Mouse (Mus musculus) cerebellum, adult 2 months (tissue): ENCODE results near the gene Cmtm2b.

Source experiments
- CTCF ChIP-seq: fragments of 200-500 bp; IDR thresholded peaks from 2 replicates; pipeline ENCODE4 v1.5.1; 2011; ENCODE audit warnings: low read depth, mild to moderate bottlenecking, control low read depth, low read length, moderate library complexity, borderline replicate concordance; ENCODE audit not compliant: insufficient read depth
- POLR2A ChIP-seq: fragments of 200-500 bp; IDR thresholded peaks from 2 replicates; pipeline ENCODE4 v1.6.1; 2011; ENCODE audit warnings: low read length, control low read depth, borderline replicate concordance; ENCODE audit not compliant: insufficient read depth

DNA sequence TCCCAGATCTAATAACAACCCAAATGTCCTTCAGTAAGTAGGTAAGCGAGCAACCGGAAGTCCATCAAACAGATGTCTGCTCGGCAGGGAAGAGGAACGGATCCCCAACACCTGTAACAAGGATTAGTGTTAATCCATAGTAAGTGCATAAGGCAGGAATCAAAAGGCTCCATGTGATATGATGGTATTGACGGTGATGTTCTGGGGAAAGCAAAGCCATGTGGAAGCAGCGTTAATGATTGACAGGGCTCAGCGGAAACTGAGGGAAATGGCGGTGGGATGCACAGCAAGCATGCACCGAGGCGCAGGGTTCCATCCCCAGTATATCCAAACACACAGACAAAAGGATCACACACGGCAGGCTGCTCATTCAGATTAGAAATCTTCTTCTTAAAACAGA lies 52.2 kb downstream of the Cmtm2b start:
- TF ChIP-seq CTCF = no peak
- TF ChIP-seq POLR2A = no peak
